ENCODE assay signal across 16 mouse cellular contexts in genomic region chr17:27984421-27984820, GRCm38 (mm10).
DNase-seq lines count a peak whose midpoint lies in the region; TF ChIP-seq lines count a peak whose summit lies in the region.
"Had no signal": no experiment of that assay in that cellular context is flagged by ENCODE, and none has a peak within 500 bp of the region (broad histone marks: within the 10 kb centered on the region; RNA-seq: fewer than 3 reads in every experiment).

No protein-coding gene starts in this region.

- no peak overlapping the region for H3K27ac ChIP-seq in gastrocnemius, adult 2 months
- H3K27ac ChIP-seq in liver, adult 2 months (replicated peaks; ENCODE audit: insufficient read depth, low read depth, low read length): no peak overlapping the region
- no peak overlapping the region for H3K27ac ChIP-seq in ES-Bruce4 (ENCODE audit: insufficient read depth, low read length)
- H3K27ac ChIP-seq: heart, embryonic 10.5 days; kidney, embryonic 15.5 days; macrophage; midbrain, embryonic 13.5 days; stomach, embryonic 15.5 days had no signal

- no peak overlapping the region for H3K9ac ChIP-seq in liver, adult 2 months (ENCODE audit: low read depth, low read length)
- H3K9ac ChIP-seq in ES-Bruce4 (ENCODE audit: low read depth, poor library complexity, severe bottlenecking): no peak overlapping the region
- H3K9ac ChIP-seq: kidney, embryonic 15.5 days; midbrain, embryonic 13.5 days; stomach, embryonic 15.5 days had no signal

- H3K4me3 ChIP-seq in gastrocnemius, adult 2 months: no peak overlapping the region
- no peak overlapping the region for H3K4me3 ChIP-seq in liver, adult 2 months (ENCODE audit: insufficient read depth, low read depth, low read length)
- no peak overlapping the region for H3K4me3 ChIP-seq in ES-Bruce4 (ENCODE audit: low read depth, low read length)
- H3K4me3 ChIP-seq: erythroblast, embryonic 14.5 days; heart, embryonic 10.5 days; kidney, embryonic 15.5 days; midbrain, embryonic 13.5 days; stomach, embryonic 15.5 days had no signal

- no peak for DNase-seq in gastrocnemius, adult 2 months
- no peak for DNase-seq in gastrocnemius, postnatal 25 days
- DNase-seq in liver, adult 2 months (ENCODE audit: extremely low read depth, low read depth, low spot score): no peak
- no peak for DNase-seq in liver
- no peak for DNase-seq in brain, embryonic 14.5 days (ENCODE audit: low read depth)
- DNase-seq in c-Kit-positive CD71-positive TER-119-positive erythroid progenitor cells, embryonic 14.5 days (ENCODE audit: low spot score): no peak
- DNase-seq: adrenal gland, postnatal 25 days; spleen, adult 18-20 months; thymus, postnatal 25 days had no signal

- H3K36me3 ChIP-seq in liver, adult 2 months (ENCODE audit: control insufficient read depth, insufficient read depth, low read length): peaks cover 6% of the 10 kb centered on the region; the same call in 1 of the 2 replicates
- no peaks in the 10 kb centered on the region for H3K36me3 ChIP-seq in ES-Bruce4 (ENCODE audit: control insufficient read depth, insufficient read depth, low read length, poor library complexity, severe bottlenecking)

- no peaks in the 10 kb centered on the region; the same call in 1 of the 2 replicates for H3K4me1 ChIP-seq in liver, adult 2 months (ENCODE audit: control insufficient read depth, insufficient read depth, low read length)
- no peaks in the 10 kb centered on the region for H3K4me1 ChIP-seq in ES-Bruce4 (ENCODE audit: control insufficient read depth, insufficient read depth, low read length)
- H3K4me1 ChIP-seq: heart, embryonic 10.5 days; midbrain, embryonic 13.5 days; stomach, embryonic 15.5 days had no signal

- TF ChIP-seq CTCF in gastrocnemius, adult 2 months (IDR thresholded peaks at IDR 0.05): peak; percentile 43
- 0 out of 2 replicates have a peak, but pooled peaks have one; percentile 16 for TF ChIP-seq CTCF in liver, adult 2 months (IDR thresholded peaks at IDR 0.05; ENCODE audit: low read depth, low read length)
- peak; percentile 65 for TF ChIP-seq CTCF in ES-Bruce4 (IDR thresholded peaks at IDR 0.05; ENCODE audit: low read depth, low read length)
- peak; percentile 25; the same call in 1 of the 2 replicates for TF ChIP-seq CTCF in brain, embryonic 14.5 days (IDR thresholded peaks at IDR 0.05; ENCODE audit: borderline replicate concordance, extremely low read depth, insufficient read depth, insufficient read length)

- 96% methylated on average over 12 of the region's 12 CpGs for WGBS in liver, adult 2 months

- intact Hi-C loops in gastrocnemius, adult 2 months (cut with DNase I): loop anchor here (5.0 to 10.0 kb wide), 2 partner anchors 72 to 180 kb away; no protein-coding TSS in a partner anchor

- H3K79me2 ChIP-seq in liver, adult 2 months (ENCODE audit: control insufficient read depth, insufficient read depth, low read length): no peaks in the 10 kb centered on the region

- H3K9me3 ChIP-seq in ES-Bruce4 (replicated peaks; ENCODE audit: control insufficient read depth, insufficient read depth, low read length, poor library complexity, severe bottlenecking): no peaks in the 10 kb centered on the region
- H3K9me3 ChIP-seq: heart, embryonic 10.5 days; kidney, embryonic 15.5 days; midbrain, embryonic 13.5 days; stomach, embryonic 15.5 days had no signal

- no peaks in the 10 kb centered on the region for H3K27me3 ChIP-seq in liver, adult 2 months (ENCODE audit: control insufficient read depth, insufficient read depth, low read length)
- H3K27me3 ChIP-seq in ES-Bruce4 (ENCODE audit: control insufficient read depth, insufficient read depth, low read length, poor library complexity, severe bottlenecking): no peaks in the 10 kb centered on the region
- H3K27me3 ChIP-seq: kidney, embryonic 15.5 days; midbrain, embryonic 13.5 days; stomach, embryonic 15.5 days had no signal

- TF ChIP-seq POLR2A in liver, adult 2 months (IDR thresholded peaks at IDR 0.05; ENCODE audit: extremely low read depth, insufficient read depth, low read length): no peak
- TF ChIP-seq POLR2A in ES-Bruce4 (IDR thresholded peaks at IDR 0.05; ENCODE audit: insufficient read depth, low read length): no peak
- TF ChIP-seq POLR2A in brain, embryonic 14.5 days (IDR thresholded peaks at IDR 0.05; ENCODE audit: borderline replicate concordance, extremely low read depth, insufficient read depth, insufficient read length, poor library complexity, severe bottlenecking): no peak

- TF ChIP-seq EP300 in ES-Bruce4 (IDR thresholded peaks at IDR 0.05; ENCODE audit: insufficient read depth, low read depth, low read length): no peak
